Mouse (Mus musculus) cerebellum, adult 9-10 months (tissue): ENCODE results near the gene Cidec.

ENCODE experiments used
- DNase-seq: peaks from one replicate; pipeline ENCODE4 v3.0.0; 2022

Gene Cidec

DNA sequence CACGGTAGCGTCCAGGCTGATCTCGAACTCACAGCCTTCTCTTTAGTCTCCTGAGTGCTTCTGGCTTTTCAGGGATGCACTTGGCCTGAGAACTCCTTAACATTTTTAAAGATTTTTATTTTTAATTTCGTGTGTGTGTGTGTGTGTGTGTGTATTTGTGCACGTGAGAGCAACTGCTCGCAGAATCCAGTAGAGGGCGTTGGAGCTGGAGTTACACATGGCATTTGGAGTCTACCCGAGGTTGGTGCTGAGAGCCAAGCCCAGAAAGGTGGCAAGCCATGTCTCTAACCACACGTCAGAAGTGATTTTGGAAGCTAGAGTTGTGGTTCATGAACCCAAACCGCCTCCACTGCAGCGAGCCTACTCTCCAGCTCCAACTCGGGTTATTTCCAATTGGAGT lies 7.5 kb upstream of the Cidec start:
- DNase-seq, result no peak

DNA sequence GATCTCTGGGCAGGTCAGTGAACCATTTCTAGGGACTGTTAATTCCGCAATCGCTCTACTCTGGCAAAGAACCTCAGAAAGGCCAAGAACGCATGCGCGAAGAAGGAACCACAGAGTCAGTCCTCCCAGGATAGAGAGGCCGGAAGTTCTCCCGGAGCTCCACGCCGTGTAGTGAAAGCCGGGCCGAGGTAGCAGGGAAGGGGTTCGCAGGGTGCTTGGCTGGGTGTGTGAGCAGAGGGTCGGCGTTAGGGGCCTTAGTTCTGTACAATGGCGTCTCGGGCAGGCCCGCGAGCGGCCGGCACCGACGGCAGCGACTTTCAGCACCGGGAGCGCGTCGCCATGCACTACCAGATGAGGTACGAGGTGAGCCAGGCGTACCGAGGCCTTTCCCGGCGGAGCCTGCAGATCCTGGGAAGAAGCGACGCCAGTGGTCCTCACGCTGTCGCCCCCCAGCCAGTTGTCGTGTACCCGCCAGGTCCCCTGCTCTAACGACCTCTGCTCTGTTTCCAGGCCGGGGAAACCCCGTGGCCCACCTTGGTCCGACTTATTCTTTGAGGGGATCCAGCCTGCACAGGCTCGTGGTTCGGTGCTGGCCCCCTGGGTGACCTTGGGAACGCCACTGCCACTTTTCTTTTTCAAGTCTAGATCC lies 7.0 kb upstream of the Cidec start, which contains the start of gene Jagn1:
Gene Jagn1, plus strand, starts transcription at position 128 of the 649 bp plus-strand sequence.
- peak; percentile 93 for DNase-seq

DNA sequence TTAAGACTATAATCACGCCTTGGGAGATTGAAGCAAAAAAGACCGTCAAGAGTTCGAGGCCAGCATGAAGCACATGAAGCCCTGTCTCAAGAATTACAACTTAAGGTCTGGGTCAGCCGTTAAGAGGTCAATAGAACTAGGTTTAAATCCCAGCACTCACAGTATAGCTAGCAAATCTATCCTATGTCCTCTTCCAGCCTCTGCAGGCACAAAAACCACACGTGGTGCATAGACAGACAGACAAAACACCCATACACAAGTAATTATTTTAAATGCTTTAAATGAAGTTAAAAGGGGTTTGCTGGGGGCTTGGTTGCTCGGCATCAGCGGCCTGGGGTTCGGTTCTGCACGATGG lies 6.5 kb upstream of the Cidec start:
- DNase-seq, result no peak

DNA sequence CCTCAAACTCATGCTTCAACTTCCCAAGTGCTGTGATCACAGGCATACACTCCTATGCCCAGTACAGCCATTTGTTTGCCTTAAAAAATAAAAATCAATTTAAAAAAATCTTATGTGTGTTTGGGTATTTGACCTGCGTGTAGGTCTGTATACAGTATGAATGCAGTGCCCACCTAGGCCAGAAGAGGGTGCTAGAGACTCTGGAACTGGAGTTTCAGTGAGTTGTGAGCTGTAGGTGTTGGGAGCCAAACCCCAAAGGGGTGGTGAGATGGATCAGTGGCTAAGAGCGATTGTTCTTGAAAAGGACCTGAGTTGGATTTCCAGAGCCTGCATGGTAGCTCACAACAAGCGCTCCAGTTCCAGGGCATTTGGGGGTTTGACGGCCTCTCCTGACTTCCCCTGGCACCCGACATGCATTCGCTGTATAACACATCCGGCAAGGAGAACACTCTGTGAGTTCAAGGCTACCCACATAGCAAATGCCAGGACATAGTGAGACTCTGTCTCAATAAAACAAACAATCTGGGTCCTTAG lies 5.7 kb upstream of the Cidec start:
- DNase-seq, result peak; percentile 86

DNA sequence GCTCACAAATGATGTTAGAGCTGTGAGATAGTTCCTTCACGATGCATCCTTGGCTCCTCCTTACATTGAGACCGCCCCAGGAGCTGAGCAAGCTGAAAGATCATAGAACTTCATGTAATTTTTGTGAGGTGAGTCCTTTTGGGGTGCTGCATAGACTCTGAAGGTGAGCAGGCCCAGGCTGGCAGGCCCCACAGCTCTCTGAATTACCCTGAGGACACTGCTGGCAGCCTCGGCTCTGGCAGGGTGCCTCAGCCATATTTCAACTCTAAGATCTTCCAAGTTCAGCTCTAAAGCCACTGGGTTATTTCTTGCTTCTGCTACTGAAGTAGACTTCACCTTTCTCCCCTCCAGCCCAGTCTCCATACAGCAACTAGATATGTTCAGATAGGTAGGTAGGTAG lies 5.1 kb upstream of the Cidec start:
- no peak for DNase-seq

DNA sequence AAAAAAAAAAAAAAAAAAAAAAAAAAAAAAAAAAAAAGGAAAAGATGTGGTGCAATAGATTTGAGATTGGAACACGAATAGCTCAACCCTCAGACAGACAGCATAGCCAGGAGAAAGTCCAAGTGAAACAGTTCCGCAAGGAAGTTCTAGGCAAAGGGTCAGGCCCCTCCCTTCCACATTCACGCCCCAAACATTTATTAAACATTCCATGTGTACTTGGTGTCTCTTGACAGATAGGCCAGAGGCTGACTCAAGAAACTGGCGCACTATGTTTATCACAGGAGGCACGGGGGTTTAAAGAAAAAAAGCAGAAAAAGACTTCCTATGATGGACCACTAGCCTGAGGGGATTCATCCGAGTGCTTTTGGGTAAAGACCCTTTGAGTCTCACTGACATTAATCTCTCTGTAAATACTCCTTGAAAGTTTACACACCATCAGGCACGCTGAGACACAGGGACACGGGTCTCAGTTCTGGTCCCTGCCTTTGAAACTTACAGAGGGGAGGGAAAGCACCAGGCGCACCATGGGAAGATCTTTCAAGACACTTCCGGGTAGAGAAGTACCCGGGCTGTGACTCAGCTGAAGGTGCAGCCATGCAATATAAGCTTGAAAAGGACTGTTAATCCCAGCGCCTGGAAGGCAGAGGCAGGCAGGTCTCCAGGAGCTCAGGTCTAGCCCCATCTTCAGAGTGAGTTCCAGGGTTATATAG lies 3.3 kb upstream of the Cidec start:
- no peak for DNase-seq

DNA sequence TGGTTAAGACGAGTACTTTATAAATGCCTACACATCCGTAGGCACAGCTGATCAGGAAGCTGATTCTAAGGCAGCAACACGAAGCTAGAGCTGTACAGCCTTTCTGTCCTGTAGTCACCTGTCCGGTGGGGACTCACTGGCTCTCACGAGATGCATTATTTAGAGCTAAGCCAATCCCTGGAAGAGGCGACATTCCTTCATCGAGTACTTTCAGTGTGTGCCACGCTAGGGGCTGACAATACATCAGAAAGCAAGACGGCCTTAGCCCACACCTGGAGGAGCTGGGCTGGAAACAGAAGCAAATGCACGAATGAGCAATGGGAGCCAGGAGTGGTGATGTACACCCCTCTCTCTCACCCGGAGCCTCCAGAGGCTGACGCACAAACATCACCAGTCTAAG lies 1.6 kb upstream of the Cidec start:
- no peak for DNase-seq

DNA sequence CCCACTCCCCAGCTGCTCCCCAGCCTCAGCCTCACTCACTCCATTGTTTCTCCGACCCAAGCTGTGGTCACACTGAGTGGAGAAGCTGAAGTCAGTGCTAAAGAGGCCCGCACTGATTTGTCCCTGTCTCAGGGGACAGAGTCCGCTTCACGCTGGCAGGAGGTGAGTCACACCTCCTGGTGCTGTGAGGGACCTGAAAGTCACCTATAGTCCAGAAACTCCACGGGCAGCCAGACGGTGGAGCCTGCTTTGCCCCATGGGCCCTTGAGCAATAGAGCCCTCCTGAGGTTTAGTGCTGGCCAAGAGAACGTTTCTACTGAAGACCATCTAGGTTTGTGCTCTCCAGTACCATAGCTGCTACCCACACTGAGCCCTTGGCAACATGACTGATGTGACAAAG lies 869 bp downstream of the Cidec start:
- no peak for DNase-seq

DNA sequence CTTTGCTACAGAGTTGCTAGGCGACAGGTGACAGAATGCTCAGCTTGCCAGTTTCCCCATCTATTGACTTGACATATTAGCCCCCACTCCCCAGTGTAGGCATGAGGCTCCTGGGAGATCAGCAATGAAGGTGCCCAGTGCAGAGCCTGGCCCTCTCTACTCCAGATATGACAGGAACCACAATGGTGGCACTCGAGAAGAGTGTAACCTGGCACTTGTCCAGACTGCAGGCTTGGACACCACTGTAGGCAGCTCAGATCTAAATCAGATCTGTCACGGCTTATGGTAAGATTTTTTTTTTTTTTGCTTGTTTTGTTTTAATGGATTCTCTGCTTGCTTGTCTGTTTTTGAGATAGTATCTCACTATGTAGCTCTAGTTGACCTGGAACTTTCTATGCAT lies 1.9 kb downstream of the Cidec start:
- DNase-seq, result no peak

DNA sequence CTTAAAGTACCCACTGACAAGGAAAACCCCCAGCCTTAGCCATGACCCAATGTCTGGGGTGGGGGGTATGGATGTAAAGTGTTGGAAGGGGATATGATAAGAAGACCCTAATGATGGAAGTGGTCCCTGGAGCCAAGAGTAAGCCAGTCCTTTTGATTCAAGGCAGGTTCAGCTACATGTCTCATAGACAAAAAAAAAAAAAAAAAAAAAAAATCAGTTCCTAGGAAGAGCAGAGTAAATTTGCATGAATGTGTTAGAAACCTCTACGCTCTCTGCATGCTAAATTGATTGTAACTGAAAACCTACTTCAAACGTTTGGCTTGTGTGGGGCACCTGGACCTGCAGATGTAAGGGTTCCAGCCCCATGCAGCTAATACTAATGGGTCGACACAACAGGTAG lies 3.8 kb downstream of the Cidec start:
- no peak for DNase-seq

DNA sequence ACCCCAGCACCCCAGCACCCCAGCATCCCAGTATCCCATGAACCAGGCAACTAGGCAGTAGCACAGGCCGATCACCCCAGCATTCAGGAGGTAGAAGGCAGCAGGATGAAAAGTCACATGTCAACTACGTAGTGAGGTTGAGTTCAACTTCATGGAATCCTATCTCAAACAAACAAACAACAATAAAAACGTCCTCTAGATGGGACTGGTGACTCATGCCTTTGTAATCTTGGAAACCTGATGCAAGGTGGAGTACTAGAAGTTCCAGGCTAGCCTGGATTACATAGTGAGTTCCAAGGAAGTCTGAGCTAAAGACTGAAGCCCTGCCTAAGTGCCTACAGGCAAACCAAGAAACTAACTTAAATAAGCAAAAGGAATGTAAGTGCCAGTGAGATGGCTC lies 4.7 kb downstream of the Cidec start:
- no peak for DNase-seq

DNA sequence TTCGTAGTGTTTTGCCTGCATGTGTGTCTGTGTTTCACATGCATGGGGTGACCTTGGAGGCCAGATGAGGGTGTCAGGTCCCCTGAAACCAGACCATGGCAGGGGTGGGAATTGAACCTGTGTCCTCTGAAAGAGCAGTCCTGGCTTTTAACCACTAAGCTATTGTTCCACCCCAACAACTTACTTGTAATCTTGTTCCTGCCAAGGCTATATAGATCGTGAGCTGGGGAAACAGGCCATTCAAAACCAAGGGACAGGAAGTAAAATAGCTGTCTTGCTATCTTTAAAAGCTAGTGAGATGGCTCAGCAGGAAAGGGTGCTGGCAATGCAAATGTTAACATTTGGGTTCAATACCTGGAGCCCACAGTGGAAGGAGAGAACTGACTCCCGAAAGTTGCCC lies 5.6 kb downstream of the Cidec start:
- no peak for DNase-seq

DNA sequence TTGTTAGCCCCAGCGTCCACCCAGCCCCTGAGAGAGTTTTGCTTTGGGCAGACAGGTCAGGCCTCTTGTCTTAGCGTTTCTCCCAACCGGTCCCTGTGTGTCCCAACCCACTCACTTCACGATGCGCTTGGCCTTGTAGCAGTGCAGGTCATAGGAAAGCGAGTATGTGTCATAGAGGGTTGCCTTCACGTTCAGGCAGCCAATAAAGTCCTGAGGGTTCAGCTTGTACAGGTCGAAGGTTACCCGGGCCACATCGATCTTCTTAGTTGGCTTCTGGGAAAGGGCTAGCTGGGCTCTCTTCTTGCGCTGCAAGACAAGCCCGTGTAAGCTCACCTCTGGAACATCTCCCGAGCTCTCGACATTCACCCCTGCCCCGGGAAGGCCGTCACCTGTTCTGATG lies 7.6 kb downstream of the Cidec start:
- DNase-seq, result no peak

DNA sequence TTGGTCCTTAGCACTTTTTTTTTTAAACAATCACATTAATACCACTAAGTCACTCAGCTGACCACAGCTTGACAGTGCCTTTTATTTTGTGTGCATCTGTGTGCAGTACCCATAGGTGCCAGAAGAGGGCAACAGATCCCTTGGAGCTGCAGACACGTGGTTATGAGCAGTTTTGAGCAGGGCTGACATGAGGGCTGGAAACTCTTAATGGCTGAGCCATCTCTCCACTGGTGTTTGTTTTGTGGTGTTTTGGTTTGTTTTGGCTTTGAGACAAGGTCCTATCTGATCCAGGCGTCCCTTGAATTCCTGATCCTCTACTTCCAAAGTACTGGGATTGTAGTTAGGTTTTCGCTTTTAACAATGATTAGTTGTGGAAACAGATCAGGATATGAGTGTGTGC lies 8.2 kb downstream of the Cidec start:
- no peak for DNase-seq

DNA sequence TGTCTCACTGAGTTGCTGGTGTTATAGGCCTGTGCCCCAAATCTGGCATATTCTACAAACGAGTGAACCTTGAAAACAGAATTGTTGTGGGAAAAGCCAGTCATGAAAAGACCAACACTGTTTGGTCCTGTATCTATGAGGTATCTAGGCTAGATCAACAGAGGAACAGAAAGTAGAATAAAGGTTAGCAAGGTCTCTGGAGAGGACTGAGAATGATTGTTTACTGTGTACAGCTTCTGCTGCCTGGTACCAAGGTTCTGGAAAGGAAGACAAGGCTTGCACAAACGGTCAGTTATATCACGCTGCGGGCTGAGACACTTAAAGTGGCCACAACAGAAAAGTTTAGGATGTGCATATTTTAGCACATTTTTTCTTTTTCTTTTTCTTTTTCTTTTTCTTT lies 8.9 kb downstream of the Cidec start:
- DNase-seq, result no peak

DNA sequence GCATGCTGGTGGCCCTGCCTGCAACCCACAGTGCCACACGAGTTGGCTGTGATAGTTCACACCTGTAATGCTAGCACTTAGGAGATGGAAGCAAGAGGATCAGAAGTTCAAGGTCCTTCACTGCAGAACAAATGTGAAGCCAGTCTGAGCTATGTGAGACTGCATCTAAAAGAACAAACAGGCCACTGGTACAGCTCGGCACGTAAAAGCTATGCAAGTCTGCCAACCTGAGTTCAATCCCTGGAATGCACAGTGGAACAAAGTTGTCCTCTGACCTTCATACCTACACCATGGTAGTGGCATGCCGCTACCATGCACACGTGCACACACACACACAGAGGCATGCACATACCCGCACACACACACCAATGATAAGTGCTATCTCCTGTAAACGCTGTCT lies 11.4 kb downstream of the Cidec start:
- DNase-seq, result no peak

DNA sequence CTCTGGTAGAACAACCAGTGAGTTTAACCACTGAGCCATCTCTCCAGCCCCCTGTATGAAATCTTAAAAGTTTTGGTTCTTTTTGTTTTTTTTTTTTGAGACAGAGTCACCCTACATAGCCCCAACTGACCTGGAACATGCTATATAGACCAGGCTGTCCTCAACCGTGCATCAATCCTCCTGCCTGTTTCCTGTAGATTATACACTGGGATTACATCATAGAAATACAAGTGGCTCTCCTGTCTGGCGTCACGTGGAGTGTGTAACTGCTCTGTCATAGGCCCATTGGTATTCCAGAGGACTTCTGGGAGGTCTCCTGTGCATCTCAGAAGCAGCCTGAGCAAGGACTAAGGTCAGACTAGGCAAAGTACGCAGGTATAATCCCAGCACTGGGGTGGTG lies 12.6 kb downstream of the Cidec start:
- no peak for DNase-seq

DNA sequence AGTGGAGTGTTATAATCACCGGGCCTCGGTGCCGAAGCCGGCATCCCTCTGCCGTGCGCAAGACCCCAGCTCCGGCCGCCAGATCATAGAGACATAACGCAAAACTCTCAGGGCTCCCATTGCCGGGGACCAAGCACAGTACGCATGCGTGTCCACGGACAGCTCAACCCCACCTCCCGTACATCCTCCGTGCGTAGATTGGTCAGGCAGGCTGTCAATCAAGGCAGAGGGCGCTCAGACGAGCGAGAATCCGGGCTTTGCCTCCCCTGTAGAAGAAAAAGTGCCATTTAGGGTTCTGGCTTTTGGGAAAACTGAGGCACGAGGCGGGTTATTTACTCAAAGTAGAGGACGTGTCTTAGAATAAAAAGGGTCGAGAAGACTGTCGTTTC lies 16.4 kb downstream of the Cidec start, which contains the start of gene Rpusd3:
Gene Rpusd3, minus strand, starts transcription at position 142 of the 389 bp plus-strand sequence.
- DNase-seq, result peak; percentile 97

DNA sequence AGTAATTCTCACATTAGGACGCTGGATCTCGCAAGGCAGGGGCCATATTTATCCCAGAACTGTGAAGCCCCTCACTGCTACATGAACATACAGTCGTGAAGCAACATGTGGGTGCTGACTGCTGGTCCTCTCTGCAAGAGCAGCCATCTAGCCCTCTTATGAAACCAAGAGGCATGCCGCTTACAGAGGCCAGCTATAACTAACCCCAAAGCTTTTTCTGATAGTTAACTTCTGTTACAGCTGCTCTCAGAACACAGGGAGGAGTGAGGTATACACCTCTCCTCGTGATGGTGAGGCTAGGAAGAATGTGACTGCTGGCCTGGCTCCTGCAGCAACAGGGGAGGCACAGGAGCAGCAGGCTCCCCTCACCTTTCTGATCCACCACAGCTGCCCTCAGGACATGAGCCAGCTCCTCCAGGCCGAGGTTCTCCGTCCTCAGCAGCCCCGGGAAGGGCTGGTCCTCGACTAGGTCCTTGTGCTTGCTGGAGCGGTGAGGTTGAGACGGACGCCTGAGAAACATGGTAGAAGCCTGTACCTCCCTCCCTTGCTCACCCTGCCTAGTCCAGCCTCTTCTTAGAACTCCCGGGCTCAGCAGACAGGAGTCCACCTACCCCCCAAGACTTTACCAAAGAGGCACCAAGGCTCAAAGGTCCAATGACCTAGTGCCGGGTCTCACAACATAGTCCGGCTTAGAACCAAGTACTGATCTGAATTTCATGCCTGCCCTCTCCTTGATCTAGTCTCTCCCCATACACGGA lies 16.9 kb downstream of the Cidec start:
- DNase-seq, result no peak

DNA sequence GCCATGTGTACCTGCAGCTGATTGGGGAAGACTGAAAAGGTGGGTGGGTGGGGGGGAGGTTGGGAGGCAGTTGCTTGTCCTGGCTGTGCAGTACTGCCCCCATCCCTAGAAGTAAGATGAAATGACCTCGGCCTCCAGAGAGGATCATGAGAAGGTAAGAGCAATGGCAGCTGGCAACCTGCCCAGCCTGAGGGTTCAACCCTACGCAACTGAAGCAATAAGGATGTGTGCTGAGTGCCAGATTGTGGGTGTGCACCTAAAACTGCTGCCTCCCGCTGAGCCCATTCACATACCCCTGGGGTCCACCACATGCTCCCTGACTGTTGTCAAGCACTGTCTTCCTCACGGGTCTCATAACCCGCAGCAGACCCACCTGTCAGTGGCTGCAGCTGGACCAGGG lies 19.1 kb downstream of the Cidec start:
- no peak for DNase-seq

DNA sequence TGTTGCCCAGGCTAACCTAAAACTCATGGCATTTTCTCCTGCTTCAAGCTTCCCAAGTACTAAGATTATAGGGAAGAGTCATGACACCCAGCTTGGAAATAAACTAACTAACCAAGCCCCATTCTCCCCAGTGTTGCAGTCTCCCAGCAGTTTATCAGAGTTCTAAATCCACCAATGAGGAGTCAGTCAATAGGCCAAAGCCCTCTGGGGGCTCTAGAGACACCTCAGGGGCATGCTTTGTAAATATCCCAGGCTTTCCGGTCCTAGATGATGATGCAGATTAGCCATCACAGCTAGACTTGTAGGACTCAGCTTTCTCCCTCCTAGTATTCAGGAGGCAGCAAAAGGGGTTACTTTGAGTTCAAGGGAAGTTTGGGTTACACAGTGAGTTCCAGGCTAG lies 25.6 kb downstream of the Cidec start:
- DNase-seq, result no peak

DNA sequence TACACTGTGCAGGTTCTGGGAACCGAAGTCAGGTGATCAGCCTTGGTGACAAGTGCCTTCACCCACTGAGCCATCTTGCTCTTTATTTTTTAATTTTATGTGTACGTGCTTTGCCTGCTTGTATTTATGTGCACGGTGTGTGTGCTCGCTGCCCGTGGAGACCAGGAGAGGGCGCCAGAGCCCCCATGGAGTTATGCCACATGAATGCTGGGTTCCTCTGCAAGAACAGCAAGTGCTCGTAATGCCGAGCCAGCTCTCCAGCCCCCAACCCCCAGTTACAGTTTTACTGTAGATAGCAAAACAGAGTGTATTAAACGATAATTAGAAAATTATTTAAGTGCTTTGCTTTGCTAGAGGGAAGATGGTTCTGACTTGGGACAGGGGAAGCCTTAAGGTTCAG lies 28.9 kb downstream of the Cidec start:
- no peak for DNase-seq

DNA sequence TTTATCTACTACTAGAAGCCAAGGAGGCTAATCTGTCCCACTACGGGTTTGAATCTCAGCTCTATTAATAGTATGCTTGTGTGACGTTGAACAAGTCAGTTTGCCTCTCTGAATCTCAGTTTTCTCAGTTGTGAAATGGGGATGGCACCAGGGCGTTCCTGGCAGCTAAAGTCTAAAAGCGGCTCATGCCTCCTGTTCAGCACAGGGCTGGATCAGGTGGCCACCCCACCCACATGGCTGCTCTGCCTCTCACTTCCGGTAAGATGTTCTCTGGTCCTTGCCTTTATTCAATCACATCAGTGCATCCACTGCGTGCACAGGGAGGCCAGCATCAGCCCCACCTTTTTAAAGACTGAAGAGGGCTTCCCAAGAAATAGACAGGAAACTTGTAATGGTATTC lies 30.1 kb downstream of the Cidec start:
- no peak for DNase-seq
